Mouse (Mus musculus): Measurements from ENCODE around the gene Nudt21.

Gene Nudt21

DNA sequence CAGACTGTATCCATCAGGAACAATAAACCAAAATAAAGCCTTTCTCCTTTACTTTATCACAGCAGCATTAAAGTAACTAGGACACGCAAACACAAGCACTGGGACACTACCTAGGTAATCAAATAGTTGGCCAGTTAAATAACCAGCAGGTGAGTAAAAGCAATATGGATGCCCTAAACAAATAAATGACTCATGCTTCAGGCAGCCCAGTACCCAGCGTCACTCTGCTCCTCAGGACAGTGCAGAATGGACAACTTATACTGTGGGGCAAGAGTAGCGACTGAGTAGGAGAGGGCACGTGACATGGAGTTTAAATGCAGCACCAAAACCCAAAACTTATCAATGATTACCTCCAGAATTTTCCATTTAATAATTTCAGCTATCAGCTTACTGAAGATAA, 47.1 kb downstream of the Nudt21 start:
- no peak for DNase-seq

DNA sequence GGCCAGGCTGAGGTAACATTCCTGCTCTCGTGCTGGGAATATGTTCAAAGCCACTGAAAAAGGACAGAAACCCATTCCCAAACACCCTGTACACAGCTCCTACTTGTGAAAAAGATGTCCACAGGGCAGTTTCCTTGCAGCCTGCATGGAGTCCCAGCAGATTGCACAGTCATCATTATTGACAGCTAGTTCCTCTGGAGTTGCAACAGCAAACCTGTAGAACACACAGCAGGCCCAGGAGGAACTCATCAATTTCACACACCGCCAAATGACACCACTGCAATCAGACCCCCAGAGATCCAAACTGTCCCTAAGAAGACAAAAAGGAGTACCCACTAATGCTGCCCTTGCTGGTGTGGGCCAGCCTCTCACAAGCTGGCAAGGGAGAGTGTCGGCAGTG, 52.1 kb downstream of the Nudt21 start:
- DNase-seq = no peak

- DNase-seq = no peak
Observed at GRCm38 (mm10) chr8:93983827-93984226, 53.0 kb downstream of the Nudt21 start.

- no peak for DNase-seq
Observed at GRCm38 (mm10) chr8:93981679-93982215, 55.1 kb downstream of the Nudt21 start.

- no peak for DNase-seq
Observed at GRCm38 (mm10) chr8:93980141-93980540, 56.7 kb downstream of the Nudt21 start.

DNA sequence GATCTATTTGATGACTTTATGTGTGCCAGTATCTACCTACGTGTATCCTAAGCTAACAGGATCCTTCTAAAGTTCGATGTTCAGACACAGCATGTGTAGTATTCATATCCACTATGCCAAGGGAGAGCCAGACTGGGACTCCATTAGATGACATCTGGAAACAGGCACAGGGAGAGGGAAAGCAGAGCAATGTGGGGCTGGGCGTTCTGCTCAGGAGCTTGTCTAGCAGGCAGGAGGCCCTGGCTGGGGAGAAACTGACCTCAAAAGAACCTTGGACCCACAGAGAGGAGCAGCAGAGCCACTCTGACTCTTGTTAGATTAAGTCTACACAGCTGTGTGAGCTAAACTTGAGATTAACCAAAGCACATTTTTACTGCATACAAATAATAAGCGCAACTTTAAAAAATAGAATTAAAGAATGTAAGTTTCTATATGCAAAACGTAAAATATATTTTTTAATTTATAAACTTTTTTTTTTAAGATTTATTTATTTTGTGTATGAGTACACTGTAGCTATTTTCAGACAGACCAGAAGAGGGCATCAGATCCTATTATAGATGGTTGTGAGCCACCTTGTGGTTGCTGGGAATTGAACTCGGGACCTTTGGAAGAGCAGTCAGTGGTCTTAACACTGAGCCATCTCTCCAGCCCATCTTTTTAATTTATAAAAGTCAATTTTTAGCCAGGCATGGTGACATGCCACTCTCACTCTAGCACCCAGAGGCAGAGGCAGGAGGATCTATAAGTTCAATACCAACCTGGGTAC, 60.2 kb downstream of the Nudt21 start:
- DNase-seq = no peak

DNA sequence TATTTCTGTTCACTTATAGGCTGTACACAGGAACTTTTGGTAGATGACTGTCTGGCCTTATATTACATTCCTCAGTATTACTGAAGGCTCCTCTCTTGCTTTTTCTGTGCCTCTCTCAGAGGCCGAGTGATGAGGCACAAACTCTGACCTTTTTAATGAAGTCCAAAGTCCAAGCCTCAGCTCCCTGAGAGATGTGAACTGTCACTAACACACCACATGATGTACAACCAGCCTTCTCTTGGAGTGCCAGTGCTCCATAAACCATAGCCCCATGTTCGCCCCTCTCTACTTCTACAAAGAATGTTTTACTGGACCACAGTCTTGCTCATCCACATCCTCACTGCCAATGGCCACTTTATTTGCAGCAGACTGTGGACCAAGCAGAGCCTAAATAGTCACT, 61.5 kb downstream of the Nudt21 start:
- DNase-seq = no peak

DNA sequence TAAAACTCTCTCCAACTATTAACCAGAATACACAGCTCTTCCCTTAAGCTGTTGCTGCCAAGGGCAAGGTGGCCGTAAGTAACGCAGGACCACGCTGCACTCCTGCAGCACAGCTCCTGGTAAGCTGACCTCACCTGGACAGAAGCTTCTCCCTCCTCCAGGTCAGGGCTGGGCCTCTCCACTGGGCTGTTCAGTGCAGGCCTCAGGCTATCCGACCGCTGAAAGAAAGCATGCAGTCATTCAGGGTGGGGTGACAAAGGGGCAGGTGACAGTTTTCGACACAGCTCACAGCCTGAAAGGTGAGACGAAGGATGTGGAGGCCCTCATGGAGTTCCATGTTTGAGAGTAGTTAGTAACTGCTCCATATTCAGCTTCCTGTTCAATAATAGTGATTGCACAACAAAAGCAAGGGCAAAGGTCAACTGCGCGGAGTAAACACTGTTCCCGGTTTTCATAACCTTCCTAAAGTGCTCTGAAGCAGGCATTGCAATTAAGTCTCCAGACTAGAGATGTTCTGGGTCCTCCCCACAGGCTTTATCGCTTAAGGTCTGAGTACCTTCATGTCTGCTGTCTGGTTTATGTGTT, 62.1 kb downstream of the Nudt21 start:
- no peak for DNase-seq

DNA sequence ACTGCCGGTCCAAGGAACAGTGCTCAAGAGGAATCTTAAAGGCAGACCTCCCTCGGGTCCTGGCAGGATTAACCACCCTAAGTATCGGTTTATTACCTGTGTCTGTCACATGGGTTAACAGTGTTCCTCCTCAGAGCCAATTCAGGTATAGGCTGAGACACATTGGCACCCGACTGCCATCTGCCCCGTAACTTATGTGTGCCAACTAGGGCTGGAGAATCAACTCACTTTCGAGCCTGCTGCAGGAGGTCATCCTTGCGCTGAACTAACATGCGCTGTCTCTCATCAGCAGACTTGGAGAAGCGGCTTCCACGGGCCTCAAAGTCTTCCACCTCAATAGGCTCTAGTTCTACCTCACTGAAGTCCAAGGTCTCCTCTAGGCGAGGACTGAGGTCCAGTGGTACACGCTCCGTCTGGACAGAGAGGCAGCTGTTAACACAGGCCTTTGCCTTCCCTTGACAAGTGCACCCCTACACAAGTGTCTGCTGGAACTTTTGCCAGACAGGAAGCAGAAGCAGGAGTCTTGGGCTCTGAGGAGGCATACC, 62.9 kb downstream of the Nudt21 start:
- no peak for DNase-seq

GRCm38 (mm10) chr8:93972971-93973734, 63.7 kb downstream of the Nudt21 start:
- DNase-seq = no peak

GRCm38 (mm10) chr8:93972211-93972610, 64.6 kb downstream of the Nudt21 start:
- no peak for DNase-seq

DNA sequence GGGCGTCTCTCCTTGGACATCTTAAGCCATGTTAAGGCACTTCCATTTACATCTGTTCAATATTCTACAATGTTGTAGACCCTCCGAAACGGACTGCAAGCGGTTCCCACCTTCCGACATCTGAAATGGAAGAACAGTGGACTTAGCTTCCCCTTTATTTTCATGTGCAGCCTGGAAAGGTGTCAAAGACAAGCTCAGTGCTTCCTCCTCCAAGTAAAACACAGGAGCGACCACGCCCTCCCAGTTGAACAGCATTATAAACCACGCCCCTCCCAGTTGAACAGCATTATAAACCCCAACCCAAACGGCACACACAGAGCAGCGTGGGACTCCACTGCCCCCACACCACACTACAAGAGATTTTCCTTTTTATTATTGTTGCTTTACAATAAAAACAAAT, 65.4 kb downstream of the Nudt21 start:
- no peak for DNase-seq

DNA sequence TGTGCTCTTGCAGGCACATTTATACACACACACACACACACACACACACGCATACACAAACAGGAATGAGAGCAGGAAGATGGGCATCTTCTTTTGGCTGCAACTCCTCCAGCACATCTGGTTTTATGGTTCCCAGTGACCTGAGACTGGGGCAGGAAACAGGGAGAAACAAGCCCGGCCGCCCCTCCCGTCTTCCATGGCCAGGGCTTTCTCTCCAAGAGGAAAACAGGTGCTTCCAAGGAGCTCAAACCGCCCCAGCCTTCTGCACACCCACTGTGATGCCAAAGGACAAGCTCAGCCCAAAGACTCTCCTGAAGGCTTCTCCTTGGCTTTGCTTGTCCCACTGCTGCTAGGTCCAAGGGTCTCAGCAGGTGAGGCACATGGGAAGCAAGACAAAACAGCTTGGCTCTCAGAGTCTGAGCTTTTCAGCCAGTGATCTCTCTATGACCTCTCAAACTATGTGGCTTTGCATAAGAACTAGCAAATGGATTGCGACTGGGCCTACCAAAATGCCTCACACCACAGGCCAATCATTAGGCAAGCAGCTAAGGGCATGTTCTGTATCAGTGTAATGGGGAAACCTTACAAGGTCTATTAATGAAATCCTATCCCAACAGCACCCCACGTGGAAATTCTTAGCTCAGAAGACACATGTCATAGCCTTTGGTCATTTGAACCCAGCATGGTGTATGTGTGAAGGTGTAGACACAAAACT, 67.0 kb downstream of the Nudt21 start:
- DNase-seq = no peak

DNA sequence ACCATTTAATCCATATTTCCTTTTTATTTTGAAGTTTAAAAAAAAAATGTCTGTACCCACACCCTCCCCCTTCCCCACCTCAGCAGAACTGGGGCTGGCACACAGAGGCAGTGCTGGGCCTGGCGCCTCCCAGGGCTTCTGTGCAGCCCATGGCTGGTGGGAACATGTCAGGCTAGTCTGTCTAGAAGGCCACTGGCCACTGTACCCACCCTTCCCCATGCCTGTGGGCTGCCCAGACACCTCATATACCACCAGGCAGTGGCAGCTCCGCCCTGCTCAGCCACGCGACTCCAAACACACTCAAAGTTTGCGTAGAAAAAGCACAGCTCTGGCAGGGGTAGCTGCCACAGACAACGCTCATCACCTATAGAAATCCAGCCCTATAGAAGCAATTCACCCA, 68.5 kb downstream of the Nudt21 start:
- DNase-seq = no peak

Measured in thymus, postnatal 25 days (tissue).